Mouse (Mus musculus): Measurements from ENCODE around the gene Arhgef16. TPM values are rescaled to one million over a fixed set of nuclear protein-coding genes. Genes with fewer than 3 reads are reported as not detected.

The Arhgef16 gene
- total and polyA plus RNA-seq, 2 experiments from 2014 or later, result 2.7 to 8.1 TPM

DNA sequence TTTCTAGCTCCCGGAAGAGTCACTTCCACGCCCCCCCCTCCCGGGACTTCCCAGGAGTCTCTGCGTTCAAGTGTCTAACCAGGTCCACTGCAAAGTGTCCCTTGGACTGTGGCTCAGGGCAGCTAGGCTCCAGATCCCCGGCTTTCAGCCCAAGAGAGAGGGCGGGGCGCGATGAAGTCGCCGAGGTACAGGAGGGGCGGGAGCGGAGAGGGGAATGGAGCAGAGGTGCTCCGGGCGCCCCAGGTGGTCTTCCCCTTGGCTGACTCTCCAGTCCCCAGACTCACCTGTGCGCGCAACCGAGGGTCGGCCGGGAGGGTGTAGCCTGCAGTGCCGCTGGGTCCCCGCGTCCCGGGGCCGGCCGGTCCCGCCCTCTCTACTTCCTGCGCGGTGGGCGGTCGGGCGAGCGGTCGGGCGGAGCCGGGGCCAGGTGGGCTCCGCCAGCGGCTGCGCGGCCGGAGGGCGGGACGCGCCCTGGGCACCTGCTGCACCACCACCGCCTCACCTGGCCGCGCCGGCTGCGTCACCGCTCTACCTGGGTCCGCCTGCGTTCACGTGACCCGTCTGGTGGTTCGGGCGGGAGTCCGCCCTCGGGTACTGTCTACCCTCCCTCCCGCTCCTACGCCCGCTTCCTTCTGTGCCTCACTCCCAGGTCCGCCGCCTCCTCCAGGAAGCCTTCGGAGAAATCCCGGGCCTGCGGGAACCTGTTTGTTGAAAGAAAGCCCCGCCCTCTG lies 1.8 kb downstream of the Arhgef16 start:
- Histone ChIP-seq H3K27me3 (ENCODE audit: insufficient read depth, low read length) (peaks cover 26% of the 10 kb centered on the region), H3K9me3 (ENCODE audit: low read length) (no peaks in the 10 kb centered on the region), H3K4me2 (ENCODE audit: low read depth, low read length, poor library complexity, severe bottlenecking) (peak overlapping the region; percentile 91), H3K9ac (replicated peaks; ENCODE audit: low read length, poor library complexity, severe bottlenecking) (peak overlapping the region; percentile 51), H3K27ac (ENCODE audit: low read depth, low read length) (no peak overlapping the region), H3K36me3 (ENCODE audit: insufficient read depth, low read length) (no peaks in the 10 kb centered on the region), H3K4me3 (ENCODE audit: low read depth, low read length) (peak overlapping the region; percentile 47), H3K4me1 (ENCODE audit: insufficient read depth, low read length) (0 out of 2 replicates have a peak, but pooled peaks cover 3% of the 10 kb centered on the region)
- WGBS, result 1% methylated on average over 52 of the region's 66 CpGs
- no peak for TF ChIP-seq CTCF (IDR thresholded peaks at IDR 0.05)
- DNase-seq (ENCODE audit: low spot score), result no peak
- ATAC-seq (ENCODE audit: low FRiP score), result peak; percentile 47

- Histone ChIP-seq H3K36me3 (ENCODE audit: insufficient read depth, low read length) (no peaks in the 10 kb centered on the region), H3K9ac (replicated peaks; ENCODE audit: low read length, poor library complexity, severe bottlenecking) (no peak overlapping the region), H3K27me3 (ENCODE audit: insufficient read depth, low read length) (peaks cover 26% of the 10 kb centered on the region), H3K9me3 (ENCODE audit: low read length) (no peaks in the 10 kb centered on the region), H3K4me1 (ENCODE audit: insufficient read depth, low read length) (0 out of 2 replicates have a peak, but pooled peaks cover 3% of the 10 kb centered on the region), H3K4me2 (ENCODE audit: low read depth, low read length, poor library complexity, severe bottlenecking) (no peak overlapping the region), H3K27ac (ENCODE audit: low read depth, low read length) (no peak overlapping the region), H3K4me3 (ENCODE audit: low read depth, low read length) (no peak overlapping the region)
- ATAC-seq (ENCODE audit: low FRiP score) (no peak), DNase-seq (ENCODE audit: low spot score) (no peak)
- 43% methylated on average over 9 of the region's 9 CpGs for WGBS
- no peak for TF ChIP-seq CTCF (IDR thresholded peaks at IDR 0.05)
These were observed 3.7 kb downstream of the Arhgef16 start for GRCm38 (mm10) chr4:154297761-154298160.

- Histone ChIP-seq H3K4me1 (ENCODE audit: insufficient read depth, low read length) (no peaks in the 10 kb centered on the region), H3K9me3 (ENCODE audit: low read length) (no peaks in the 10 kb centered on the region), H3K36me3 (ENCODE audit: insufficient read depth, low read length) (no peaks in the 10 kb centered on the region), H3K27me3 (ENCODE audit: insufficient read depth, low read length) (peaks cover 6% of the 10 kb centered on the region; the same call in 1 of the 2 replicates), H3K27ac (ENCODE audit: low read depth, low read length) (no peak overlapping the region), H3K4me3 (ENCODE audit: low read depth, low read length) (no peak overlapping the region), H3K4me2 (ENCODE audit: low read depth, low read length, poor library complexity, severe bottlenecking) (no peak overlapping the region), H3K9ac (replicated peaks; ENCODE audit: low read length, poor library complexity, severe bottlenecking) (no peak overlapping the region)
- no peak for TF ChIP-seq CTCF (IDR thresholded peaks at IDR 0.05)
- DNase-seq (ENCODE audit: low spot score), result no peak
- no peak for ATAC-seq (ENCODE audit: low FRiP score)
- 62% methylated on average over 8 of the region's 8 CpGs for WGBS
These were observed 7.2 kb downstream of the Arhgef16 start for GRCm38 (mm10) chr4:154294262-154294731.

GRCm38 (mm10) chr4:154293735-154294201 lies 7.7 kb downstream of the Arhgef16 start:
- Histone ChIP-seq H3K9me3 (ENCODE audit: low read length) (no peaks in the 10 kb centered on the region), H3K9ac (replicated peaks; ENCODE audit: low read length, poor library complexity, severe bottlenecking) (no peak overlapping the region), H3K36me3 (ENCODE audit: insufficient read depth, low read length) (no peaks in the 10 kb centered on the region), H3K27ac (ENCODE audit: low read depth, low read length) (no peak overlapping the region), H3K4me3 (ENCODE audit: low read depth, low read length) (no peak overlapping the region), H3K4me1 (ENCODE audit: insufficient read depth, low read length) (no peaks in the 10 kb centered on the region), H3K4me2 (ENCODE audit: low read depth, low read length, poor library complexity, severe bottlenecking) (no peak overlapping the region), H3K27me3 (ENCODE audit: insufficient read depth, low read length) (peaks cover under 1% of the 10 kb centered on the region; the same call in 1 of the 2 replicates)
- ATAC-seq (ENCODE audit: low FRiP score) (no peak), DNase-seq (ENCODE audit: low spot score) (no peak)
- no peak for TF ChIP-seq CTCF (IDR thresholded peaks at IDR 0.05)
- WGBS, result 64% methylated on average over 4 of the region's 4 CpGs

DNA sequence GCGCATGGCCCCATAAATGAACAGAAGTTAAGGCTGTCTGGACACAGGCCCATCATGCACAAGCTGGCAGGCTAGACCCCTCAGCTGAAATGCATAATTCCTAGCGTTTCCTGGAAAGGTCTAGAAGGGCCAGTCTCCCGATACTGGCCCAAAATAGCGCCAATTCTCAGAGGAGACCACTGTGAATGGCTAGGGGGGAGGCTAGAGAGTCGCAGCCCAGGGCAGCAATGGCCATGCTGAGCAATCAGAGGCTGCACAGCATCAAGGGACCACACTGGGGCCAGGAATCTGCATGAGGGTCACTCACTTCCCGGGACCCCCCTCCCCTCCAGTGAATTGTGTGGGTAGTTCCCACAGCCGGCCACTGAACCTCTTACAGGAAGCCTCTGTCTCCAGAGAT lies 17.8 kb downstream of the Arhgef16 start:
- no peak for TF ChIP-seq CTCF (IDR thresholded peaks at IDR 0.05)
- Histone ChIP-seq H3K27ac (ENCODE audit: low read depth, low read length) (no peak overlapping the region), H3K9ac (replicated peaks; ENCODE audit: low read length, poor library complexity, severe bottlenecking) (no peak overlapping the region), H3K36me3 (ENCODE audit: insufficient read depth, low read length) (no peaks in the 10 kb centered on the region), H3K4me3 (ENCODE audit: low read depth, low read length) (no peak overlapping the region), H3K4me2 (ENCODE audit: low read depth, low read length, poor library complexity, severe bottlenecking) (no peak overlapping the region), H3K27me3 (ENCODE audit: insufficient read depth, low read length) (no peaks in the 10 kb centered on the region), H3K9me3 (ENCODE audit: low read length) (no peaks in the 10 kb centered on the region), H3K4me1 (ENCODE audit: insufficient read depth, low read length) (no peaks in the 10 kb centered on the region)
- WGBS, result 80% methylated on average over 7 of the region's 7 CpGs
- ATAC-seq (ENCODE audit: low FRiP score) (no peak), DNase-seq (ENCODE audit: low spot score) (no peak)

GRCm38 (mm10) chr4:154279481-154279880 lies 22.0 kb downstream of the Arhgef16 start:
- no peaks in the 10 kb centered on the region for H3K9me3 ChIP-seq (ENCODE audit: low read length)
- H3K4me1 ChIP-seq (ENCODE audit: insufficient read depth, low read length), result no peaks in the 10 kb centered on the region
- WGBS, result 88% methylated on average over 9 of the region's 9 CpGs
- H3K27ac ChIP-seq (ENCODE audit: low read depth, low read length), result no peak overlapping the region
- DNase-seq (ENCODE audit: low spot score) (no peak), ATAC-seq (ENCODE audit: low FRiP score) (no peak)
- no peak overlapping the region for H3K4me2 ChIP-seq (ENCODE audit: low read depth, low read length, poor library complexity, severe bottlenecking)
- no peak overlapping the region for H3K9ac ChIP-seq (replicated peaks; ENCODE audit: low read length, poor library complexity, severe bottlenecking)
- H3K27me3 ChIP-seq (ENCODE audit: insufficient read depth, low read length), result no peaks in the 10 kb centered on the region
- H3K36me3 ChIP-seq (ENCODE audit: insufficient read depth, low read length), result no peaks in the 10 kb centered on the region; the same call in 1 of the 2 replicates
- H3K4me3 ChIP-seq (ENCODE audit: low read depth, low read length), result no peak overlapping the region
- TF ChIP-seq CTCF (IDR thresholded peaks at IDR 0.05), result no peak

All from midbrain, postnatal 0 days (tissue).